Mouse (Mus musculus): Measurements from ENCODE around the gene Ccdc190.
A peak's percentile ranks its signal among the peaks of the same experiment; 100 is the strongest.

- no peak for TF ChIP-seq POLR2A (IDR thresholded peaks at IDR 0.05; ENCODE audit: low read depth, low read length)
- TF ChIP-seq CTCF (IDR thresholded peaks at IDR 0.05; ENCODE audit: extremely low read depth, insufficient read length, insufficient replicate concordance, low read depth, low read length), result peak; percentile 48; the same call in 1 of the 2 replicates
Measured at GRCm38 (mm10) chr1:169919211-169919610, 9.2 kb upstream of the Ccdc190 start.
